Mouse (Mus musculus): ENCODE data around the gene Slc33a1.

The Slc33a1 gene

DNA sequence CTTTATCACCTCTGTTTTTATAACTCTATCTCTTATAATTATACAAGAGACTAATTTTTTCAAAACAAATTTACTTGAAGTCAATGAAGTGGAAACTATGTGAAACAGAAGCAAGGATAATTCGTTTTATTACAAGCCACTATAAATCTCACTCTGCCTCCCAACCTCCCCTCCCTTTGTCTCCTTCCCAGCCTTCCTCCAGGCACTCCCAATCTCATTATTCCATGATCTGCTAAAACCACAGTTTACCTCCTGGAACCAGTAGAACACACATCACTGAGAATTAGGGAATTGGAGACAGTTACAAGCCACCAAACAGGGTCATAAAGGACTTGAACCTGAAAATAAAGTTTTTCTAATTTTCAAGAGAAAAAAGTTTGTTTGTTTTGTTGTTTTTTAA is 67.4 kb downstream of the Slc33a1 start:
- no peak for DNase-seq

DNA sequence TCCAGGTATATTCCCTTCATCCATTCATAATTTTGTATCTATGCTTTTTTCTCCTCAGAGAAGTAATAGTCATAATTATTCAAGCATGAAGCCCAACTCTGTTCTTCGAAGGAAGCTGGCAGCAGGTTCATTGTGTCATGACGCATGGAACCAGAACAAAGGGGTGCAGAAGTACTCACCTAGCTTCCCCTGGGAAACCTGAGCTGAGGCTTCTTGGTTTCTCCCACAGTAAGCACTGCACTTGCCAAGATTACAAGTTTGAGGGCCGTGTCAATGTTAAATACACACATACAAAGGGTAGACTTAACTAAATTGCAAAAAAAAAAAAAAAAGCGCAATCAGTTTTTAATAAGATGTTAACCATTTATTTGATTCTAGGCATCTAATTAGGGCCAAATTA is 68.3 kb downstream of the Slc33a1 start:
- no peak for DNase-seq

DNA sequence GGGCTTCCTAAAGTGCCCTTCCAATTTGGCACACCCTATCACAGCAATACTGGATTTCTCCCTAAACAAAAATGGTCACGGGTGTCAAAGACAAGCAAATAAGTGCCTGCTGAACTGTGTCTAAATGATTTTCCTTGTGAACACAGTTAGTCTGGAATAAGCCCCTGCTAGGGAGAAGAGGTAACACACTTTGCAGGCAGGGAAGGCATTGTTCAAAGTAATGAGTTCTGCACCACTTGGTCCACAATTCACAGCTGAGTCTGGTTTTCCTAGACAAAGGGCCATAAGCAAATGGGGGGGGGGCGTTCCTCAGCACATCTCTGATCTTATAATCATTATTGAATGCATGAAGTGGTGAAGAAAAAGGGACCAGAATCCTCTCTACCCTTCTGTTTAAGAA is 68.8 kb downstream of the Slc33a1 start:
- DNase-seq, result no peak

DNA sequence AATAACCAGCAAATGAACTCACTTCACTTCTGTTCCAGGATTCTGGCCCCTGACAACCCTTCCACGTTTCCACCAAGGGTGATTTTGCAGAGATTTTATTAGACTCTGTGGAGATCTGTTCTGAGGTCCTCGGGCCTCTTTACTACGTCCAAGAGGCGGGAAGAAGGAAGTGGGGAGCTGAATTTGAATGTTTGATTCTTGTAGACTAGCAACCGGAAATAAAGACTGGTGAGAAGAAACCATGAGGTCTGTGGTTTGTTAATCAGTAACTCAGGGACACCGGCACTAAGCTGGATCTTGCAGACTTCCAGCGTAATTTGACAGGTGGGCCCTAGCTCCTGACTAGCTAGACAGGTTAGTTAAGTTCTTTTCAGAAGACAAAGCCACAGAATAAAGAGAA is 70.9 kb downstream of the Slc33a1 start:
- no peak for DNase-seq

DNA sequence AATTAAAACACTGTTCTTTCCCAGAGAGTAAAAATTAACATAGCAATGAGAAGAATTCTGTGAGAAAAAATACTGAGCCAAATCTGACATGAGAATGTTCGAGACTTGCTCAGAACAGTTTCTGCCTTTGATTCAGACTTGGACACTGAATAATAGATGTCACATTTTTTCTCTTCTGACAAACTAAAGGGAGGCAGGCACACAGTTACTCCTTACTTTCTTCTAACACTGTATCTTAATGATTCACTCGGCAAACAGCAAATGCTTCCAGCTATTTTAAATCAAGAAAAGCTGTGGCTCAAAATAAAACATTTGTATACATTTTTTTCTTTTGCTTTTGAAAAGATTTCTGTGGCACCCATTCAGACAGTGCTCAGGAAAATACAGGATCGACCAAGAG is 72.4 kb downstream of the Slc33a1 start:
- no peak for DNase-seq
